Mouse (Mus musculus) thymus, adult 18-20 months (tissue): ENCODE data around the gene Chn1.

ENCODE experiments used
- DNase-seq, 2 experiments: peaks; one replicate each; pipeline ENCODE4 v3.0.0; 2022; ENCODE audit warnings: mixed read lengths in 2 of 2

The Chn1 gene

DNA sequence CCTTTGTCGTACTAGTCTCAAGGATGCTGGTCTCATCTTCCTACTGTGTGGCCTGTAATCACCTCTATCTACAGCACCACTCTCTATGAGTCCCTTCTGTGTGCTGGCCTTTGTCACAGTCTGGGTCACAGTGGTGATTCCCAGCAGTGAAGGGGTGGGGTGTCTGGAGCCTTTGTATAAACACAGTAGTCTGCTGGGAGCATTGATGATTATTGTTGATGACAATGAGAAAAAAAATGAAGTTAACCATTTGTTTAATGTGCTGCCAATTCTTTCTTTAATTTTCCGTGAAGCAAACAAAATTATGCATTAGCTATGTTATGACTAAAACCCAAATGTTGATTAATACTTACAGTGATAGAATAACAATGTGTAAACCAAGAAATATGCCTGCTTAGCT lies 186.2 kb downstream of the Chn1 start:
- no peak for DNase-seq

DNA sequence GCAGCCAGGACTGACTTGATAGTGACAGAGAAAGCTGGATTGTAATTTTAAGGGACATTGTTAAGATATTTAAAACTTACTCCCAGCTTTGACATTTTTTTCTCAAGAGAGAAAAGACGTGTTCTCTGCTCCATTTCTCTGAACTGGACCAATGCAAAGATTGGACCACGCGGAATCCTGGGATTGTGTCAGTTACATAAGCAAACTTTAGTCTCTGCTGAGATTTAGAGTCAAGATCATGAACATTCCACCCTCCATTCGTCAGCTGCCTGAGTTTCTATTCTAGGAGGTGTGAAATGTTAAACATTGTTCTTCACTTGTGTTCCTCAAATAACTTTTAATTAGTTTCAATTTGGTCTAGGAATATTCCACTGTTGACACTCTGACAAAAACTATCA lies 188.0 kb downstream of the Chn1 start:
- no peak for DNase-seq

DNA sequence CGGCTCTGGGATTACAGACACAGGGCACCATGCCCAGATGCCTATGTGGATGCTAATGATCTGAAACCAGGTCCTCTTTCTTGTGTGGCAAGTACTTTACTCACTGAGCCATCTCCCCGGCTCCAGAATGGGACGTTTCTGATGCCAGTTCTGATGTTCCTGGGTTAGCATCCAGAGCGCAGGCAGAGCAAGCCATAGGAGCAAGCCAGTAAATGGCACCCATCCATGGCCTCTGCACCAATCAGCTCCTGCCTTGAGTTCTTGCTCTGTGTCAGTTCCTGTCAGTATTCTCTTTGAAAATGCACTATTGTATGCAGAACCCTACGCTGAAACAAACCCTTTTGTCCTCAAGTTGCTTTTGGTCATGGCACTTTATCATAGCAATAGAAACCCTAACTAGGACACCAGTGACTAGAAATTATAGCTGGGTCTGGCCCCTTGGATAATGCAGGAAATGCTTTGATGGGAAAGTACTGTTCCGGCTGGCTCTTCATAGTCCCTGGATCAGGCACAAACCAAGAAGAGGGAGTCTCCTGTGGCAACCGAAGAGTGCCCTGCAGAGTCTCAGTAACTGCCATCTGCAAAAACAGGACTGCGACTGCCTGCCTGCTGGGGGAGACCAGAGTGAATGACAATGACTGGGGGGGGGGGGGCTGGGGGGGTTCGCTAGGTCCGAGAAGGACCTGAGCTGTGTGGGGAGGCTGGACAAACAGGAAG lies 188.6 kb downstream of the Chn1 start:
- DNase-seq, result no peak

DNA sequence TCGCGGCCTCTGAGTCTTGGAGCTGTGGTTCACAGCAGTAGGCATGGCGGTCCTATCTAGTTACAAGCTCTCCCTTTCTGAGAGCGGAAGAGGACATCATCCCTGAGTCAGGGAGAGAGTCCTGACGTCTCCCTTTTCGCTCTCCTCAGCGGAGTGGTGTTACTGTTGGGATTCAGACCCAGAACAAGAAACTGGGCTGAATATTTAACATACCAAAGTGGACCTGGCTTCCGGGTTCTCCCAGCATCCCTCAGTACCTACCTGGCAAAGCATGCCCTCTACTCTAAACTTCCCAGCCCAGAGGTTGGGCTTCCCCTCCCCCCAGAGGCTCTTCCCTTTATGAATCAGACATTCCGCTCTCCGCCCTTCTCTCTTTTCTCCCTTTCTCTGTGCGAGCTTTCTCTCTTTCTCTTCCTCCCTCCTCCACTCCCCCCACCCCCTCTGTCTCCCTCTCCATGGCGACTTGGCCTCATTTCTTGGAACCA lies 189.8 kb downstream of the Chn1 start:
- DNase-seq, result no peak

DNA sequence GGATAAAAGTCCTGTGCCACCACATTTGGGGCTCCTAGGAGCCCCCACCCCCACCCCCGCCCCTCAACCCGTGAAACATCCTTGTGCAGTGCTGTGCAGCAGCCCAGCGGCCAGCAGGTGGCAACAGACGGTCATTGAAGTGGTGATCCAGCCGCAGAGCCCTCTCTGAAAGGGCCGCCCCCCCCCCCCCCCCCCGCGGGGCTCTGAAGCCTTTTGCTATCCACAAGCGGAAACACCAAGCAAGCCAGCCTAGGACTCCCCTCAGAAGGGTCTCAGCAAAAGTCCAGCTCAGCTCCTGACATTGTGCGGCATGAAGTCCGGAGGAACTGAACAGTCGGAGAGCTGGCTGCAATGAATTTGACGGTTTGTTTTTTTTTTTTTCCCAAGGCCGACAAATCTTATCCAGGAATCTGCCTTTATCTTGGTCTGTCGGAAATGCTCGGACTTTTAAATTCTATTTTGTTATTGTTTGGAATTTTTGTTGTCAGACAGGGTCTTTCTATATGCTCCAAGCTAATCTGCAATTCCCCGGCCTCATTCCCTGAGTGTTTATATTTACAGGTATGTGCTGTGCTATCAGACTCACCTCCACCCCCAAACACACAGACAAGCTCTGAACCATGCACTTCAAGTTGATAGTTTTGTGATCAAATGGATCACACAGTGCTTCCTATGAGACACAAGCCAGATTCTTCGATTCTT lies 190.3 kb downstream of the Chn1 start:
- DNase-seq, result no peak

DNA sequence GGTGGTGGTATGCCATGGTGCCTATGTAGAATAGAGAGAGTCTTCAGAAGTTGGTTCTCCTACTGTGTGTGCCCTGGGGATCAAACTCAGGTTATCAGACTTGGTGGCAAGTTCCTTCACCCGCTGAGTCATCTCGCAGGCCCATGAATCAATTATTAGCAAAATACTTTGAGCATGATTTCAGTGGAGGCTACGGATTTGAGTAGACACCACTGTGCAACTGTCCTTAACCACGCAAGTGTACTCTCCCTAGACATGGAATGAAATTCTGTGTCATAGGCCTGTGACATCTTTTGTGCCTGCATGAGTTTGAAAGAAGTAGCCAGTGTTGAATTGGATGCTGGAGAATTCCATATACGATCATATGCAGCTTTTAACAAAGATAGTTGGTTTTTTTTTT lies 194.4 kb downstream of the Chn1 start:
- no peak for DNase-seq

DNA sequence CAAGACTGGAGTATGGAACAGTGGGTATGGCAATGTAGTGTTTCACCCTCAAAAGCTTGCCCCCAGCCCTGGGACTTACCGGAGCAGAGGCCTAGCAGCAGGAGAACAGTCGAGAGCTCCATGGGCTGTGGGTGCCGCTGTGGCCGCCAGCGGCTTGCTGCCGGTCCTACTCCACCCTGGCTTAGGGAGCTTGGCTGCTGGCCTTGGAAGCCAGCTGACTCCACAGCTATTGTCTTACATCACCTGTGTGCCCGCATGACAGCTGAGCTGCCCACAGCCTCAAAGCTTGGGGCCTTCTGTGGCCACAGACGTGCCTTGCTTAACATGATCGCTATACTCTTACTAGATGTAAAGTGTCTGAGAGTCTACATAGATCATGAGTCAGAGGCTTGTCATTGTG lies 195.0 kb downstream of the Chn1 start, which contains the start of gene Chrna1:
TSS of gene Chrna1 (minus strand) at position 173 of the 400 bp plus-strand sequence.
- no peak for DNase-seq

DNA sequence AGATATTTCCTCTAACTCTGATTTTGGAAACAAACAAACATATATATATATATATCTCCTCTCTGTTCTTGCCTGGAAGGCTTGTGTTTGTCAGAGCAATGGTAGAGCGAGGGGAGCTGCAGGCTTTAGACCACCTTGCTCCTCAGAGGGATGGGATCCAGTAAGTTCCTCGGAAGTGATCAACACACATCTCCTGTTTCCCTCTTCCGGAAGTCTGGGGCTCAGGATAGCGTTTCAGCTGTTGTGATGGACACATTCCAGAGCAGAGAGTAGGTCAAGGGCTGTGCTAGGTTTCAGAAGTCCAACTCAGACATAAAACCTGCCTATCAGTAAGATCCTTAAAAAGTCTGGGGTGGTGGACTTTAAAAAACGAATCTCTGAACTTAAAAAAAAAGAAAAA lies 196.0 kb downstream of the Chn1 start:
- DNase-seq, result no peak

DNA sequence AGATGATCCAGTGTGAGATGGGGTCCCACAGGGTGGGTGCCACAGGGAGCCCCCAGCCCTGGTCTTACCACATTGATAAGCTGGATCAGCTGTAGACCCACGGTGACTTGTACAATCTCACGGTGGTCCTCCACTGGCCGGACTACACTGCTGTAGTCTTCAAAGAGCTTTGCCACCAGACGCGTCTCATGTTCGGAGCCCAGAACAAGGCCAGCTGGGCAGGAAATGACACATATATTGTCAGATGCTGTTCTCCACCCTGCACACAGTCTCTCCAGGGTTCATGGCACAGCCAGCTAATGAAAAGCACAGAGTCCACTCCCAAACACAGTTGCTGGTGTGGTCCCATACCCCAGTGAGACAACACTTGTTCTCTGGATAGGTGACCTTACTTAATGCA lies 200.7 kb downstream of the Chn1 start:
- DNase-seq, result no peak

DNA sequence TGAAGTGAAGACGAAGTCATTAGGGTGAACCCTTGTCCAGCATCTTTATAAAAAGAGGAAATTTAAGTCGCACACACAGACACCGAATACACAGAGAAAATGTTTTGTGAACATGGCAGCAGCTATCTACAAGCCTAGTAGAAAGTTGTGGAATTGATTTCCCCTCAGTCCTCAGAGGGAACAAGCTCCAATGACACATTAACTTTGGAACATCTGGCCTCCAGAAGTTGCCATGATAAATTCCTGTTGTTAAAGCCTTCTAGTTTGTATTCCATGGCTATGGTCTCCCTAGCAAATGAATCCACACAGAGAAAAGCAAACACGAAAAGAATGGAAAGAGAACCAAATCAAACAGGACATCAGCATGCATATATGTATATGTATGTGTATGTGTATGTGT lies 201.6 kb downstream of the Chn1 start:
- no peak for DNase-seq

DNA sequence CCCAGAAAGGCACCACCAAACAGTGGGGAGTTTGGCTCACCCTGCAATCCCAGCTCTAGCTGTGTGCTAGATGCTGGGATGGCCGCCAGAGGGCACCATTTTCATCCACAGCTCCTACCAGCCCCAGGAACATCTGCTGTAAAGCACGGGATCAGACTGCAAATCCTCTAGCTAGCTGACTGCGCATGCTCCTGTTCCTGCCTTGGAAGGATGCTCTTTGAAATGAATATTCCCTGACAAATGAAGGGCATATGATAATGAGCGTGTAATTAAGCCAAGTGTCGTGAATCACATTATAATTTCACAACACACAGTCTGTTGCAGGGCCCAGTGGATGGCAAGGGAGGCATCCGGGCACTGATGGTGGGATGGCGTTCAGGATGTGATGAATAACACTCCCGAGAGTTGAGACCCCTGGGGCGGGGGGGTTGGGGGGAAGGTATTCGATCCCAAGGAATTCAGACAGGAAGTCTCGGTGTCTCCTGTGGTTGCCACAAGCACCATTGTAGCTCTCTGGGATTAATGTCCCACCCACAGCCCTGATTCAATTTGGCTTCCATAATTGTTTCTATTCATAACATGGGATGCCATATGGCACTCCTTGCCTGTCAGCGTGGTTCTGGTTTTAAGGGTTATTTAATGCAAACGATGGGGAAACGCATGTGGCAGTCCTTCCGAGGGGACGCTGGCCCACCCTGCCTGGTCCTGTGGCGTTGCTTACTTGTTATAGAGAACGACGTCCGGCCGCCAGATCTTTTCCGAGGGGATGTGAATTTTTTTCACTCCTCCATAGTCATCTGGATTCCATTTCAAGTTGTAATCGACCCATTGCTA lies 202.4 kb downstream of the Chn1 start:
- DNase-seq, result no peak

DNA sequence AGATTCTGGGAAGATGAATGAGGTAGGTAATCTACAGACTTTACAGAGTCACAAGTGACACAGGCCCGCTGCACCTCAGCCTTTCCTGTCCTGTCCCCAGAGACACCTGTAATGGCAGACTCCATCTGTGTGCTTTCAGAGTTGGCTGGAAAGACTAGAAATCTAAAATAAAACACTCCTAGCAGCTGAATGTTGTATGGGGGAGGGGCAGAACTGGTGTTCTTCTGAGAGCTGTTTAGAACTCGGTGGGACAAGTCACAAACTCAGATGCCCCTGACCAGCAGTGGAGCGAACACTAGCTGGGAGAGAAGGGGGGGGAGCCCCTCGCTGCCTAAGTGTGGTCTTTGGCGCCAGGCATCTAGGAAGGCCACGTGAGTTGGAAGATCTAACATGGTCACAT lies 203.2 kb downstream of the Chn1 start:
- no peak for DNase-seq

DNA sequence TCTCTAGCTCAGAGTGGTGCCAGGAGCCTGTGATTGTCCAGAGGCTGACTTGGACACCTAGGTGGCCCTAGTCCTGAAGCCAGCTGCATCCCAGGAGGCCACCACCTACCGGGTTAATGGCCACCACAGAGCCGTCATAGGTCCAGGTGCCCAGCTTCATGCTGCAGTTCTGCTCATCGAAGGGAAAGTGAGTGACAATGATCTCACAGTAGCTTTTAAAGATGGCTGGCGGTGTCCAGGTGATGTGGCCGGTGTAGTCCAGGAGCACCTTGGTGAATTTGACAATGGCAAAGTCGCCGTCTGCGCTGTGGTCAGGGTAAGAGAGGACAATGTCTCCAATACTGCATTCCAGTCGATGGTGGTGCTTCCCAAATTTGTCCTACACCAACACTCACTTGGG lies 203.8 kb downstream of the Chn1 start:
- DNase-seq, result no peak

DNA sequence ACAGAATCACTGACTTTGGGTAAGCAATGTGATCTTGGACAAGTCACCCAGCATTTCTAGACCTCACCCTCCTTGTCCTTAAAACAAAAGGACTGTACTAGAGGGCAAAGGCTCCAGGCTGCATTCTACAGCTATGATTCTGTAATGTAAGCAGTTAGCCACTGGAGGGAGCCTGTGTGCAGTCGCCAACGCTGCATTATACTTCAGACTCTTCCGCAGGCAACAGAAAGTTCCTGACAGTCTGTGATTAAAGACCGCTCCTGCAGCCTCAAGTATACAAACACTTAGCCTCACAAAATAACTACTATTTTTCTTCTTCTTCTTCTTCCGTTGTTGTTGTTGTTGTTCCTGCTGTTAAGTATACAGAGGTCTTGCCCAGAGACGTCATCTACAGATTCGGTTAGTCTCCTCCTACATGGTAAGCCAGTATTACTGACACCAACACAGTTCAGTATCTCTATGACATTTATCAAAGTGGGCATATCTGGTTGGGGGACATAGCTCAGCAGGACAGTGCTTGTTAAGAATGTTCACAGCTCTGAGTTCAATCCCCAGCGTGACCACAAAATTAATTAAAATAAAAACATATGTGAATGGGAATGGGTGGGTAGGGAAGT lies 208.0 kb downstream of the Chn1 start:
- DNase-seq, result peak in 1 of 2 experiments; percentile 20

DNA sequence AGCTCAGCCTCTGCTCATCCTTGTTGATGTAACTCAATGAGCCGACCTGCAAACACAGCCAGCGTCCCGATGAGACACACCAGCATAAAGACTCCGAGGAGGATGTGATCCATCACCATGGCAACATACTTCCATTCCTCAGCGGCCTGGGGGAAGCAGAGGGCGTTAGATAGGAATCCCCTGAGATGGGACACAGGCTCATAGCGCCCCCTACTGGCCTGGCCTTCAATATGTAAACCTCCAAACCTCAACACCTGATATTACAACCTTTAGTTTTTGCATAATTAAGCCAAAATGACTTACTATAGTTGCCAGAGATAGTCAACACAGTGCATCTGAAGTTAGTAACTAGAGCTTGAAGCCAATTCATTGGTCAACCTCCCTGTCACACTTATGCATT lies 209.0 kb downstream of the Chn1 start:
- peak in 1 of 2 experiments; percentile 32 for DNase-seq

DNA sequence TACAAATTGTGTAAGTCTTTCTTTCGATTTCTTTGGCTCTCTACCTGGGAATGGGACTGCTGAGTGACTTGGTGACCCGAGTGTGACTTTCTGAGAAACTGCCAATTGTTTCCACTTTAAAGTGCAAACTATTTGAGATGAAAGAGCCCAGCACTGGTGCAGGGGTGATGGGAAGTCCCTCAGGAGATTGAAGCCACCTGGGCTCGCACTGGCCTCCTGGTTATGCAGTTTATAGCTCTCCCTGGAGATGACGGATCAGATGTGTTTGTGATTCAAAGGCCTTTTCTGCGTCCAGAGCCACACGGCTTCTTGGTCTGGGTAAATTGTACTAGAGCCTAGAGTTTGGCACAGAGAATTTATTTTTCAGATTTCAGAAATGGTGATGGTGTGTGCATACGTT lies 211.5 kb downstream of the Chn1 start:
- no peak for DNase-seq

DNA sequence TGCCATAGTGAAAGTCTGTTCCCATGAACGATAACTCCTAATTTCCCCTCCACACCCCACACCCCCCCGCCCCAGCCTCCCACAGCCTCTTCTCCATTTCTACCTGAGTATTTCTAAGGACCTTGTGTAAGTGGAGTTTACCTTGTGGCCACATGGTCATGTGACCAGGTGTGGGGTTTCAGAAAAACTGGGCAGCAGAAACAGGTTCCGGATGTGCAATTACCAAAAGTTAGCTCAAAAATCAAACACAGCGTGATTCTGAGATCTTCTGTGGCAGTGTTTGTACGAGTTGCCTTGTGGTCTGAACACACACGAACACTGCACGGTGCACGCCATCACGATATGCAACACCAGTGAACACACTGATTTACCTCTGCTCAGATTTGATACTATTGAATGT lies 212.5 kb downstream of the Chn1 start:
- DNase-seq, result no peak

DNA sequence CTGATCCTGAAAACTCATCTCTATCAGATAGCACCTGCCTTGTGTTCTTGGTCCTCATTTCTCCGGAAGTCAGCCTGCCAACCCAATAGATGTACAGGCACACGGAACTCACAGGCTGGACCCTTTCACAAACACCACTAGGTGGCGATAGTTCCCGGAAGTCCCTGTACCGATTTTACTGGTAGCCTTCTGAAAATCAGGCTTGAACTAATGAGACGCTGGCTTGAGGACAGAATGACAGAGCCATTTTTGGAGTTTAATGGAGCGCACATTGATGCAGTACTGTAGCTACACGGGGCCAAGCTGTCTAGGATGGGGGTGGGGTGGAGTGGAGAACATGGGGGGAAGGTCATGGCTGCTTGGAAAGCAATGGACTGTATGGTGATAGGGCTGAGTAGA lies 213.5 kb downstream of the Chn1 start:
- no peak for DNase-seq

DNA sequence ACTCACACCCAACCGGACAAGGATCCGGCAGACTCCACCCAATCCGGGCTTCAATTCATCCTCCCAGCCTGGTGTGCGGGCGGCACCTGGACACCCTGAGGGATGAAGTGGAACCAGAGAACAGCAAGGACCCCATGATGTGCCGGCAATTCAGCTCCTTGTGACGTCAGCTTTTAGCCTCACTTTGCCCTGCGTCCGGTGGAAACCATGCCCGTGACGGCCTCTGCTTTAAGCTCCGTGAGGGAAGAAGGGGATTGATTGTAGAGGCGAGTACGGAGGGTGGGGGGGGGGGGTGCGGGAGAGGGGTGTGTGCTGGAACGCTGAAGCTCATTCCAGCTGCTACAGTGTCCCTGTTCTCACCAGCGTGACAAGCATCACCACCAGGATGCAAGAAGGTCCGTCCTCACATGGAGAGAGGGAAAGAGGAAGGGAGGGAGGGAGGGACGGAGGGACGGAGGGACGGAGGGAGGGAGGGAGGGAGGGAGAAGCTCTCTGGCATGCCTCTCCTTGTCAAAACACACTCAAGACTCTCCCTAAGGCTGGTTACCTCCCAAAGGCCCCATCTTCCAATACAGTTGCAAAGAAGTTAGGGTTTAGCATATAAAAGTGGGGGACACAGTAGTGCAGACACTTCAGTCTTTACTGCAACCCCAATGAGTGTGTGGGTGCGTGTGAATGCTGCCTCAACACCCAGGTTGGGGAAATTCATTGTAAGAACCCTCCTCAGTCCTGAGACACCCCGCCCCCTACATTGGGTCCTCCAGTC lies 214.1 kb downstream of the Chn1 start:
- DNase-seq, result no peak
